Mouse (Mus musculus) lung, postnatal 0 days (tissue): ENCODE measurements around the gene Tmem151a. TPM values are rescaled to one million over a fixed set of nuclear protein-coding genes. Genes with fewer than 3 reads are reported as not detected.

Experiments used
- ATAC-seq: fragments of 200-750 bp; cut with Nextera tagmentation; 2 replicates; pipeline ENCODE4 v1.8.0; 2017; ENCODE audit warnings: moderate library complexity
- DNase-seq: peaks from one replicate; pipeline ENCODE4 v3.0.0-alpha.2; 2016; ENCODE audit warnings: low spot score
- H3K27ac ChIP-seq: fragments of 300-500 bp; sonication (generic); 2 replicates; pipeline ENCODE4 v1.5.1; 2014; ENCODE audit warnings: antibody characterized with exemption, mild to moderate bottlenecking, low read length, mixed read lengths
- H3K27me3 ChIP-seq: fragments of 300-500 bp; sonication (generic); replicated peaks from 2 replicates; pipeline ENCODE4 v1.6.1; 2014; ENCODE audit warnings: low read length, mixed read lengths; ENCODE audit not compliant: insufficient read depth
- H3K36me3 ChIP-seq: fragments of 300-500 bp; sonication (generic); 2 replicates; pipeline ENCODE4 v1.6.1; 2014; ENCODE audit warnings: low read length, mixed read lengths; ENCODE audit not compliant: insufficient read depth
- H3K4me1 ChIP-seq: fragments of 300-500 bp; sonication (generic); 2 replicates; pipeline ENCODE4 v1.6.1; 2014; ENCODE audit warnings: antibody characterized with exemption, low read depth, low read length, mixed read lengths; ENCODE audit not compliant: insufficient read depth
- H3K4me2 ChIP-seq: fragments of 300-500 bp; sonication (generic); replicated peaks from 2 replicates; pipeline ENCODE4 v1.6.1; 2014; ENCODE audit warnings: low read depth, mild to moderate bottlenecking, low read length, moderate library complexity, mixed read lengths
- H3K4me3 ChIP-seq: fragments of 300-500 bp; sonication (generic); 2 replicates; pipeline ENCODE4 v1.5.1; 2014; ENCODE audit warnings: low read depth, low read length
- H3K9ac ChIP-seq: fragments of 300-500 bp; sonication (generic); replicated peaks from 2 replicates; pipeline ENCODE4 v1.6.1; 2014; ENCODE audit warnings: low read depth, mild to moderate bottlenecking
- H3K9me3 ChIP-seq: fragments of 300-500 bp; sonication (generic); 2 replicates; pipeline ENCODE4 v1.6.1; 2016; ENCODE audit warnings: low read length, mixed read lengths
- CTCF ChIP-seq: IDR thresholded peaks from 2 replicates; pipeline ENCODE4 v1.5.1; 2016; ENCODE audit warnings: antibody characterized with exemption, mild to moderate bottlenecking
- EP300 ChIP-seq: IDR thresholded peaks from 2 replicates; pipeline ENCODE4 v1.6.1; 2016; ENCODE audit warnings: antibody characterized with exemption, mild to moderate bottlenecking, control low read depth
- WGBS: fragments of 180-500 bp; shearing (Covaris S2); extraction: QIAGEN DNeasy Blood & Tissue Kit; methylation state at CpG from one replicate; pipeline ENCODE4 v1.1.7; 2014; 5-methylcytosine and 5-hydroxymethylcytosine counted together
- polyA plus RNA-seq: library from polyadenylated mRNA; unstranded; fragments of >200 nt; fragmentation: Nextera tagmentation; extraction: Ambion mirVana; gene quantifications from 2 replicates; pipeline ENCODE4 v1.2.1, GENCODE M21; 2015

Gene Tmem151a
- polyA plus RNA-seq, 1 experiment from 2014 or later: 4.5 TPM

GRCm38 (mm10) chr19:5052166-5052822, 33.0 kb downstream of the Tmem151a start:
- no peak for TF ChIP-seq EP300
- TF ChIP-seq CTCF: no peak
- Histone ChIP-seq H3K4me1 (no peaks in the 10 kb centered on the region), H3K9me3 (no peaks in the 10 kb centered on the region), H3K4me3 (no peak overlapping the region), H3K27ac (no peak overlapping the region), H3K4me2 (0 out of 2 replicates have a peak overlapping the region, but pooled peaks have one; percentile 14), H3K9ac (no peak overlapping the region), H3K36me3 (peaks cover 10% of the 10 kb centered on the region; the same call in 1 of the 2 replicates), H3K27me3 (no peaks in the 10 kb centered on the region)
- WGBS: 44% methylated on average over 24 of the region's 25 CpGs
- DNase-seq (no peak), ATAC-seq (no peak)

GRCm38 (mm10) chr19:5051515-5051914, 33.8 kb downstream of the Tmem151a start:
- peak overlapping the region; percentile 54 for H3K4me2 ChIP-seq
- no peaks in the 10 kb centered on the region for H3K4me1 ChIP-seq
- 35% methylated on average over 2 of the region's 3 CpGs for WGBS
- DNase-seq (no peak), ATAC-seq (no peak)
- peaks cover 13% of the 10 kb centered on the region; the same call in 1 of the 2 replicates for H3K36me3 ChIP-seq
- H3K27me3 ChIP-seq: no peaks in the 10 kb centered on the region
- H3K9me3 ChIP-seq: no peaks in the 10 kb centered on the region
- H3K27ac ChIP-seq: no peak overlapping the region
- no peak overlapping the region for H3K9ac ChIP-seq
- TF ChIP-seq EP300: no peak
- TF ChIP-seq CTCF: no peak
- H3K4me3 ChIP-seq: peak overlapping the region; percentile 14

- H3K9ac ChIP-seq: 0 out of 2 replicates have a peak overlapping the region, but pooled peaks have one; percentile 0
- H3K36me3 ChIP-seq: peaks cover 13% of the 10 kb centered on the region; the same call in 1 of the 2 replicates
- H3K4me1 ChIP-seq: no peaks in the 10 kb centered on the region
- DNase-seq (peak; percentile 34), ATAC-seq (peak; percentile 32)
- H3K9me3 ChIP-seq: no peaks in the 10 kb centered on the region
- no peaks in the 10 kb centered on the region for H3K27me3 ChIP-seq
- 4% methylated on average over 17 of the region's 17 CpGs for WGBS
- peak overlapping the region; percentile 54 for H3K4me2 ChIP-seq
- TF ChIP-seq EP300 (0 out of 2 replicates have a peak, but pooled peaks have one; percentile 3), CTCF (no peak)
- H3K27ac ChIP-seq: peak overlapping the region; percentile 66
- H3K4me3 ChIP-seq: peak overlapping the region; percentile 14
Measured at GRCm38 (mm10) chr19:5051031-5051430, 34.3 kb downstream of the Tmem151a start.

DNA sequence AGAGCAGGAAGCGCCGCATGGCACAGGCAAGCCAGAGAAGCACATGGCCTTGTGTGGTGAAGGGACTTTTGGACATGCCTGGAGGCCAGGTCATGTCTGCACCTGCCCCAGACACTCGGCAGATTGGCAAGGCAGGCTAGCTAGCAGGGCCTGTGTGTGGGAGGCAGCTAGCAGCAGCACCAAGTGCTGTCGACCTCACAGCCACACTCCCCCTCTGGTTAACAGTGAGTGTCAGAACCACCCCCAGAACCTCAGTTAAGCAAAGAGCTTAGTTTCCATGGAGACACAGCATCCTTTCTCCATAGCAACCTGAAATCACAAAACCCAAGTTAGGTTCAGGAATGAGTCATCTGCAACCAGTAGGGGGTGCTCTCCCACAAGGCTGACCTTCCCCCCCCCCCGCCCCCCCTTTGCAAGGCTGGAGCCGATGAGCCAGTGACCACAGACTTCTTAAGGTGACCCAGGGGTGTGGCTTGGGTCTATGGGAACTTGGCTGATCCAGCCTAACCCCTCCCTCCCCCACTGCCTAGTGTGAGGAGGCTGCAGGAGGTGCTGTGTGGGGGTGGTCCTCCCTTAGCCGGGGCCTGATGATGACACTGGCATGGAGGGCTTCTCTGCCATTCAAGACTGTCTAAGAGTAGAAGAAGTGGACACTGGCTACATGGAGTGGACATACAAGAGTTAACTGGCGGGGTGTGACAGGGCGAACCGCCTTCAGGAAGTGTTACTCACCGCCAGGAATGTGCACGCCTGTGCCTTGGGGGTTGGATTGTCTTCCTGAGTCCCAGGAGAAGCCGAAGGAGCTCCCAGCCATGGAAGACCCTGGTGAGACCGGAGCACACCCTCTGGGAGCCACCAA, 35.1 kb downstream of the Tmem151a start, which contains the start of gene Rin1:
Gene Rin1 (plus strand): TSS at position 435 of the 859 bp plus-strand sequence.
- peak; percentile 92 for DNase-seq
- 17% methylated on average over 13 of the region's 14 CpGs for WGBS
- H3K27ac ChIP-seq: peak within 1 kb of the TSS; percentile 66

DNA sequence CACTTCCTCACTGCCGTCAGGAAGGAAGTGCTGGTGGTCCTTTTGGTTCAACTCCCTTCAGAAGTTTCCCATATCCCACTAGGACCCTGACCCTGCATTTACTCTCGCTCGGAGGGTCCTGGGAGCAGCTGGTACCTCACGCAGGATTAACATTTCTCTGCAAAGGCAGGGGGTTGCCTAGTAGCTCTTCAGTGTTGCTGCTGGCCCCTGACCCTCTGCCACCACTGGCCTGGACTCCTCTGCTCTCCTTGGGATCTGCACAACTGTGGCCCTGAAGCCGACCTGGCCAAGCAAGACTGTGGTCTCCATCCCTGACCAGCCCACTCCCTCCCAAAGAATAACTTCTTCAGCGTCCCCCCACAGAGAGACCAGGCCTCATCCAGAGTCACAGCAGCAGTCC, 36.0 kb downstream of the Tmem151a start:
- Histone ChIP-seq H3K27ac (no peak overlapping the region), H3K9me3 (no peaks in the 10 kb centered on the region), H3K36me3 (peaks cover 13% of the 10 kb centered on the region; the same call in 1 of the 2 replicates), H3K9ac (no peak overlapping the region), H3K4me3 (no peak overlapping the region), H3K27me3 (no peaks in the 10 kb centered on the region), H3K4me2 (no peak overlapping the region), H3K4me1 (no peaks in the 10 kb centered on the region)
- no peak for ATAC-seq
- DNase-seq: no peak
- TF ChIP-seq EP300 (no peak), CTCF (no peak)
- 84% methylated on average over 6 of the region's 6 CpGs for WGBS

More for the DNA sequence above, 35.1 kb downstream of the Tmem151a start, which contains the start of gene Rin1:
- peak within 1 kb of the TSS; percentile 14 for H3K4me3 ChIP-seq
- TF ChIP-seq CTCF: peak; percentile 71
- TF ChIP-seq EP300: 0 out of 2 replicates have a peak, but pooled peaks have one; percentile 12
- H3K9me3 ChIP-seq: no peaks in the 10 kb centered on the region
- no peaks in the 10 kb centered on the region for H3K4me1 ChIP-seq
- peak; percentile 90 for ATAC-seq
- H3K9ac ChIP-seq: 0 out of 2 replicates have a peak within 1 kb of the TSS, but pooled peaks have one; percentile 0
- peaks cover 13% of the 10 kb centered on the region; the same call in 1 of the 2 replicates for H3K36me3 ChIP-seq
- H3K27me3 ChIP-seq: no peaks in the 10 kb centered on the region
- H3K4me2 ChIP-seq: peak within 1 kb of the TSS; percentile 54
